Mouse (Mus musculus) stomach, postnatal 0 days (tissue): ENCODE results near the gene Nfic. TPM values are rescaled to one million over a fixed set of nuclear protein-coding genes. Genes with fewer than 3 reads are reported as not detected.

Experiments
- ATAC-seq: fragments of 200-750 bp; cut with Nextera tagmentation; 2 replicates; pipeline ENCODE4 v1.8.0; 2017; ENCODE audit not compliant: low FRiP score, low TSS enrichment
- DNase-seq: peaks from one replicate; pipeline ENCODE4 v3.0.0-alpha.2; 2016; ENCODE audit warnings: low spot score
- H3K27ac ChIP-seq: fragments of 300-500 bp; sonication (generic); replicated peaks from 2 replicates; pipeline ENCODE4 v1.5.1; 2014; ENCODE audit warnings: mild to moderate bottlenecking, control low read depth
- H3K27me3 ChIP-seq: fragments of 300-500 bp; sonication (generic); 2 replicates; pipeline ENCODE4 v1.6.1; 2014; ENCODE audit warnings: low read length; ENCODE audit not compliant: control insufficient read depth, insufficient read depth
- H3K36me3 ChIP-seq: fragments of 300-500 bp; sonication (generic); 2 replicates; pipeline ENCODE4 v1.6.1; 2014; ENCODE audit warnings: low read length, mixed read lengths; ENCODE audit not compliant: control insufficient read depth, insufficient read depth
- H3K4me1 ChIP-seq: fragments of 300-500 bp; sonication (generic); replicated peaks from 2 replicates; pipeline ENCODE4 v1.6.1; 2014; ENCODE audit warnings: antibody characterized with exemption; ENCODE audit not compliant: control insufficient read depth, insufficient read depth
- H3K4me2 ChIP-seq: fragments of 300-500 bp; sonication (generic); replicated peaks from 2 replicates; pipeline ENCODE4 v1.6.1; 2014; ENCODE audit warnings: low read depth, mild to moderate bottlenecking, control low read depth, moderate library complexity
- H3K4me3 ChIP-seq: fragments of 300-500 bp; sonication (generic); 2 replicates; pipeline ENCODE4 v1.5.1; 2014; ENCODE audit warnings: low read depth, low read length, control low read depth
- H3K9ac ChIP-seq: fragments of 300-500 bp; sonication (generic); 2 replicates; pipeline ENCODE4 v1.6.1; 2014; ENCODE audit warnings: mild to moderate bottlenecking, low read length, control low read depth, mixed read lengths
- H3K9me3 ChIP-seq: fragments of 300-500 bp; sonication (generic); 2 replicates; pipeline ENCODE4 v1.6.1; 2016; ENCODE audit warnings: low read length; ENCODE audit not compliant: control insufficient read depth
- CTCF ChIP-seq: IDR thresholded peaks from 2 replicates; pipeline ENCODE4 v1.5.1; 2016; ENCODE audit warnings: antibody characterized with exemption, low read depth, mild to moderate bottlenecking, moderate library complexity
- EP300 ChIP-seq: optimal IDR thresholded peaks from 2 replicates; pipeline ENCODE3; 2016; ENCODE audit warnings: antibody characterized with exemption
- WGBS: fragments of 180-500 bp; shearing (Covaris S2); extraction: QIAGEN DNeasy Blood & Tissue Kit; methylation state at CpG from one replicate; pipeline ENCODE4 v1.1.7; 2014; 5-methylcytosine and 5-hydroxymethylcytosine counted together
- polyA plus RNA-seq: library from polyadenylated mRNA; unstranded; fragments of >200 nt; fragmentation: Nextera tagmentation; extraction: Ambion mirVana; gene quantifications from 2 replicates; pipeline ENCODE4 v1.2.1, GENCODE M21; 2015

The Nfic gene
- polyA plus RNA-seq, 1 experiment from 2014 or later: 40.4 TPM

- 0 out of 2 replicates have a peak, but pooled peaks cover under 1% of the 10 kb centered on the region for H3K27me3 ChIP-seq
- WGBS: 34% methylated on average over 11 of the region's 12 CpGs
Observed at GRCm38 (mm10) chr10:81456983-81457563, 1.6 kb upstream of the Nfic start.

DNA sequence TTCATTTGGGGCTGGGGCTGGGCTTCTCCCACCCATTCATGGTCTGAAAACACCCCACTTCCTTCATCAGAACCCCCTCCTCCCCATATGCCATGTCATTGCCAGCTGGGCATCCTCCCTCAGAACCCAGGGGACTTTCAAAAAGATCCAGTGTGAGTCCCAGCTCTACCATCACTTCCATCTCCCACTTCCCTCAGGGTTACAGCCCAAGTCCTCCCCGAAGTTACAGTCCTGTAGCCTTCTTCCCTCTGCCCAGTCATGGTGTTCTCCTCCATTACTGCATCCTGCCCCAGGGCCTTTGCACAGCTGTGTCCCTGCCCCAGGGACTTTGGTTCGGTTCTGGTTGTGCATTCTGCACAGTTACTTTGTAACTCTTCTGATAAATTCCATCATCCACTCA lies 1.3 kb downstream of the Nfic start:
- no peaks in the 10 kb centered on the region for H3K9me3 ChIP-seq
- 68% methylated on average over 2 of the region's 2 CpGs for WGBS
- H3K36me3 ChIP-seq: no peaks in the 10 kb centered on the region
- H3K4me2 ChIP-seq: no peak overlapping the region
- ATAC-seq (no peak), DNase-seq (peak; percentile 11)
- no peak overlapping the region for H3K27ac ChIP-seq
- H3K4me3 ChIP-seq: no peak overlapping the region
- H3K9ac ChIP-seq: no peak overlapping the region
- H3K4me1 ChIP-seq: no peaks in the 10 kb centered on the region
- H3K27me3 ChIP-seq: peaks cover 5% of the 10 kb centered on the region; the same call in 1 of the 2 replicates
- TF ChIP-seq CTCF (no peak), EP300 (no peak)

More at GRCm38 (mm10) chr10:81456983-81457563, 1.6 kb upstream of the Nfic start:
- H3K4me3 ChIP-seq: no peak overlapping the region
- no peak overlapping the region for H3K27ac ChIP-seq
- no peaks in the 10 kb centered on the region for H3K9me3 ChIP-seq
- H3K4me1 ChIP-seq: no peaks in the 10 kb centered on the region
- H3K9ac ChIP-seq: no peak overlapping the region
- no peaks in the 10 kb centered on the region for H3K36me3 ChIP-seq
- DNase-seq (peak; percentile 50), ATAC-seq (no peak)
- TF ChIP-seq EP300 (no peak), CTCF (no peak)
- no peak overlapping the region for H3K4me2 ChIP-seq

DNA sequence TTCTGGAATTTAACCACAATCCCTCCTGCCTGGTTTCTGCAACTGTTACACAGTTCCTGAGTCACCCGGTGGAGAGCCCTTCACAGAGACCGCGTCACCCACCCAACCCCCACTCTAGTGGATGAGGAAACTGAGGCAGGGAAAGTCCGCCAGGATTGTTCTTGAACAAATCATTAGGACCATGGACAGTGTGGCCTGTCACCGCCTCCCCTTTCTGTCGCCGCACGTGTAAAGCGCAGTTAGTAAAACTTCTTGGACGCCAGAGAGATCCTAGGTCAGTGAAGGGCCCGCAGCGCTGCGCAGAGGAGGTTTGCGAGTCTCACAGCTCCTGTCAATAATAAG lies 2.5 kb downstream of the Nfic start:
- no peak overlapping the region for H3K9ac ChIP-seq
- TF ChIP-seq EP300 (no peak), CTCF (no peak)
- ATAC-seq (no peak), DNase-seq (peak; percentile 21)
- H3K36me3 ChIP-seq: no peaks in the 10 kb centered on the region
- no peak overlapping the region for H3K4me3 ChIP-seq
- WGBS: 3% methylated on average over 14 of the region's 14 CpGs
- H3K4me1 ChIP-seq: no peaks in the 10 kb centered on the region
- no peaks in the 10 kb centered on the region for H3K9me3 ChIP-seq
- no peak overlapping the region for H3K4me2 ChIP-seq
- H3K27me3 ChIP-seq: peaks cover 5% of the 10 kb centered on the region; the same call in 1 of the 2 replicates
- no peak overlapping the region for H3K27ac ChIP-seq

DNA sequence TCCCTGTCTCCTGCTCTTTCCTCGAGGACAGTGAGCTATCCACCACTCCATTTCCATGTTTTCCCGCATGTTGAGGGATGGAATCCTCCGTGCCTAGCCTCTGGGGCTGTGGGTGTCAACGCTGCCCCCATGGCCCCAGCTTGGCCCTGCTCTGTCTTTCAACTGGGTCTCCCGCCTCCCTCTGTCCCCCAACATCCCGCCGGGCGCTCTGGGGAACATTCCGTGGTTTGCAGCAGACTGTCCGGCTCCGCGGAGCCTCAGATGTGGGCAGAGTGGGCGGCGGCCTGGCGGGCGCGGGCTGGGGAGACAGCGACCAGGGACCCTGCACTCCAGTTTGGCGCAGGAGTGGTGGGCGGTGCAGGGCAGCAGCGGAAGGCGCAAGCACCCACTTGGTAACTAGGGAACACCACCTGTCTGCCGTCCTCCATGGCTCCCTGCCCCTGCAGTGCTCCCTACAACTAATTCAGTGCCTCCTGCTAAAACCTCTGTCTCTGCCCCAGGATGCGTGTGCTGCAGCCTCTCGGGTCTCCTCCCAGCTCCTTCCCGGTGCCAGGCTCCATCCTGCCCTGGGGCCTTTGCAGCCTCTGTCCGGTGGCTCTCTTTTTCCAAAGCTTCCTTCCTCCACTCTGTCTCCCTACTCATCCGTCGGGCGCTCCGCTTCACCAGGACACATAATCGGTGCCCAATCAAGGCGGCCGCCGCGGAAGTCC lies 3.0 kb downstream of the Nfic start:
- ATAC-seq (no peak), DNase-seq (peak; percentile 17)
- Histone ChIP-seq H3K36me3 (no peaks in the 10 kb centered on the region), H3K27ac (no peak overlapping the region), H3K9ac (no peak overlapping the region), H3K9me3 (no peaks in the 10 kb centered on the region), H3K4me3 (no peak overlapping the region), H3K27me3 (peaks cover 5% of the 10 kb centered on the region; the same call in 1 of the 2 replicates), H3K4me2 (no peak overlapping the region), H3K4me1 (no peaks in the 10 kb centered on the region)
- 7% methylated on average over 36 of the region's 36 CpGs for WGBS
- TF ChIP-seq EP300: no peak
- no peak for TF ChIP-seq CTCF

DNA sequence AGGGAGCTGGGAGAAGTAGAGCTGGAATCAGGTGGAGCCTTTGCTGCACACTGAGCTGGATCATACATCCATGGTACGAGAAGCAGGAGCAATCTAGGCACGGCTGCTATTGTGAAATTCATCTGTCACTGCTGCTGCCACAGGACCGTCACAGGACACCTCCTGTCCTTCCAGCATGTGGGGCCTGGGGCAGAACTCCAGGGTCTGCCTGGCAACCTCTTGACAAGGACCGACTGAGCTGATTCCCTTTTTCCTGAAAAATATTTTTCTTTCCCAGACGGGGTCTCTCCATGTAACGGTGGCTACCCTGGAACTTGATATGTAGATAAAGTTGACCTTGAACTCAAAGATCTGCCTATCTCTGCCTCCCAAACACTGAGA lies 4.1 kb downstream of the Nfic start:
- DNase-seq: peak; percentile 11
- Histone ChIP-seq H3K27ac (no peak overlapping the region), H3K9me3 (no peaks in the 10 kb centered on the region), H3K4me1 (no peaks in the 10 kb centered on the region), H3K4me3 (no peak overlapping the region), H3K27me3 (peaks cover 5% of the 10 kb centered on the region; the same call in 1 of the 2 replicates), H3K36me3 (no peaks in the 10 kb centered on the region), H3K4me2 (no peak overlapping the region), H3K9ac (no peak overlapping the region)
- no peak for ATAC-seq
- TF ChIP-seq EP300: no peak
- TF ChIP-seq CTCF: no peak
- WGBS: 60% methylated on average over 6 of the region's 6 CpGs

DNA sequence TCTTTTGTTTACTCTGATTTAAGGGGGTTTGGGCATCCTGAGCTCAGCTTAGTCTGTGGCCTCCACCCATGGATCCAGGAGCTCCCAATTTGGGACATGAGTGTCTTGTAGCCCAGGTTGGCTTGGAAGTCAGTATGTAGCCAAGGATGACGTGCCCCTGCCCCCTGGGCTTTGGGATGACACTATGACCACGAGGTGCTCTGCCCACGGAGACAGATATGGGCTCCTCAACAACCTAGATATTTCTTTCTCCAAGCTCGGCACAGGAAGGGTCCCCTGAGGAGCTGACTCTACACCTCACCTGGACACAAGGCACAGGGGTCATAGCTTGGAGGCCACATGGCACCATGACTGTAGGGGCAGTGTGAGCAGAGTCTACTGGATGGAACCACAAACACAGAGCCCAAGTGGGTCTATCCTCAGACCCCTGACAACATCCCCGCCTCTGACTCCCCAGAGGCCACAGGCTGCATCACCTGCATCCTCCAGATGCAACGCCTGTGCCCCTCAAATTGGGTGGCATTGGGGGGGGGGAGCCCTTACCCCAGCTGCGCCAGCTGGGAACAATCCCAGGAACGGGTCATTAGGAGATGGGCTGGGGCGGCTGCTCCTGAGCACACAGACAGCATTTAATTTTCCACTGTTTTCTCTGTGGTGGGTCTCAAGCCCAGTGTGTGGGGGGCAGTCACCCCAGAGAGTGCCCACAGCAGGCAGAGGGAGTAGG lies 4.6 kb downstream of the Nfic start:
- no peak overlapping the region for H3K4me3 ChIP-seq
- no peaks in the 10 kb centered on the region for H3K36me3 ChIP-seq
- H3K27me3 ChIP-seq: peaks cover 5% of the 10 kb centered on the region; the same call in 1 of the 2 replicates
- ATAC-seq (no peak), DNase-seq (no peak)
- TF ChIP-seq CTCF (no peak), EP300 (no peak)
- H3K27ac ChIP-seq: no peak overlapping the region
- H3K9me3 ChIP-seq: no peaks in the 10 kb centered on the region
- WGBS: 52% methylated on average over 9 of the region's 9 CpGs
- no peak overlapping the region for H3K4me2 ChIP-seq
- no peaks in the 10 kb centered on the region for H3K4me1 ChIP-seq
- no peak overlapping the region for H3K9ac ChIP-seq
